Mouse (Mus musculus): ENCODE results near the gene Ifi203.
A peak's percentile ranks its signal among the peaks of the same experiment; 100 is the strongest.
"Not testable (repeated sequence)": the region's sequence is repeated elsewhere in the genome, so short reads cannot be mapped to it uniquely, and the experiment has no call there.

Gene Ifi203

DNA sequence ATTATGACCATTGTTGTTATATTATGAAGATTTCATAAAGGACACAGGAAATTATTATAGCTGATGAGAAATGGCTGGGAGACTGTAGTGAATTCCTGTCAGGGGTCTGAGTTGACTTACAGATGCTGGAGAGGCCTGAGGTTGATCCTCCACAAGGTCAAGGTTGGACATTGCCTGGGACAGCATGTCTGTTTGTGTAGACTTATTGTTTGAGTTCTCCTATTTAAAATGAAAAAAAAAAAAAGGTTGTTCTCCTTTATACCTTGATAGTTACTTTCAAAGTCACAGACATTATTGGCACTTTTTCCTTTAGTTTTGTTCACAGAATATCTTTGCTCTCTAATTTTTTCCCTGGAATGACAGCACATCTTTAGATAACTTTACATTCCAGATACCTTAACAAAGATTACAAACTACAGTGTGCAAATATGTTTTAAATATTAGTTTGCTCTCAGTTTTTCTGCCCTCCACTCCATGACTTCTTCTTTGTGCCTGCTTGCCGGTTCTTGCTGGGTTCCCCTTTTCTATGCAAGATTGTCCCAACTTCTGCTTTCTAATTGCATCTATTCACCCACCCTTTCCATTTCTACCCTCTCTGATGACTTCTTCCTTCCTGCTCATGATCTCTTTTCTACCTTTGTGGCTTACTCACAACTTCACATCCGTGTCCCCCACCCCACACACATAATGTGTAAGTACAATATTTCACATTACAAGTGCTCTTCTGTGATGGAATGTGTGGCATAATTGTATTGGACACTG lies 55.3 kb downstream of the Ifi203 start:
- DNase-seq (ENCODE audit: low read depth), result not testable (repeated sequence)

- peak; percentile 71 for DNase-seq (ENCODE audit: low read depth)
Measured at GRCm38 (mm10) chr1:173880004-173880666, 62.3 kb downstream of the Ifi203 start.

- DNase-seq (ENCODE audit: low read depth), result peak; percentile 54
Measured at GRCm38 (mm10) chr1:173879225-173879987, 63.1 kb downstream of the Ifi203 start.

GRCm38 (mm10) chr1:173878264-173878663 lies 64.2 kb downstream of the Ifi203 start:
- DNase-seq (ENCODE audit: low read depth), result peak; percentile 56

DNA sequence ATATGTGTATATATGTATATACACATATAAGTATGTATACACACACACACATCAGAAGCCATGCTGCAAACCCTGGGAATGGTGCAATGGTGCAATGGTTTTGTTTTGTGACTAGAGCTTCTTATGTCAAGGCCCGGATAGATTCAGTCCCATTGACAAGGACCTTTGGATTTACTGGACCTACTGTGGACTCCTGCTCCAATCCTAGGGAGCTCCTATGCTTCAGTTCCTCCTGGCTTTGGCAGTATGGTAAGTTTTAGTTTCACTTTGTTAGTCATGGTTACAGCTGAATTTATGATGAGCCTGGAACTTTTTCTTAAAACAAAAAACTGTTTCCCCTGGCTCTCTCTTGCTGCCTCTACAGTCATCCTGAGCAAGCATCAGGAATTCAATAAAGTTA lies 65.3 kb downstream of the Ifi203 start:
- DNase-seq (ENCODE audit: low read depth), result peak; percentile 22
